In the genomic region with DNA sequence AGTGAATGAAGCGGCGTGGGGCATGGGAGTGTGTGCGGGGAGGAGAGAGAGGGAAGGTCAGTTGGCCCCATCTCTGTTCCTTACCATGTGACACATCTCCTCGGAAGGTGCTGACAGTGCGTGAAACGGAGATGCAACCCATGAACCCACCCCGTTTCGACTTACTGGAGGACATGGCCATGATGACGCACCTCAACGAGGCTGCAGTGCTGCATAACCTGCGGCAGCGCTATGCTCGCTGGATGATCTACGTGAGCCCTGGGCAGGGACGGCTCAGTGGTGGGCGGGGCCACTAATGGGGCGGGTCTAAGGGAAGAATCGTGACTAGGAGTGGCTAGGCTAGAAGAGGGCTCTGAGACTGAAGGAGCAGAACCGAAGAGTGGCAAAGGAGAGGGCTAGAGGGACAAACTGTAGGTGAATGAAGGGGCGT, we compare ENCODE assay signal across 8 mouse cellular contexts. TPM values are rescaled to one million over a fixed set of nuclear protein-coding genes. Genes with fewer than 3 reads are reported as not detected.
DNase-seq lines count a peak whose midpoint lies in the region; ATAC-seq lines count a peak whose summit lies in the region.

No protein-coding gene starts in this region.

- peak; percentile 90 for ATAC-seq in lung, embryonic 15.5 days (ENCODE audit: borderline replicate concordance, extremely low read depth, low FRiP score, low TSS enrichment)
- ATAC-seq in neural tube, embryonic 15.5 days (ENCODE audit: low FRiP score), result peak; percentile 86

- no peaks in the 10 kb centered on the region for H3K36me3 ChIP-seq in lung, embryonic 15.5 days
- H3K36me3 ChIP-seq in neural tube, embryonic 15.5 days, result no peaks in the 10 kb centered on the region

- WGBS in lung, embryonic 15.5 days, result 4% methylated on average over 20 of the region's 20 CpGs
- 5% methylated on average over 20 of the region's 20 CpGs for WGBS in neural tube, embryonic 15.5 days

- no peak overlapping the region for H3K9ac ChIP-seq in lung, embryonic 15.5 days
- H3K9ac ChIP-seq in neural tube, embryonic 15.5 days (replicated peaks), result peak overlapping the region; percentile 37; the same call in 1 of the 2 replicates

- H3K4me1 ChIP-seq in lung, embryonic 15.5 days, result peaks cover 9% of the 10 kb centered on the region; the same call in 1 of the 2 replicates
- peaks cover 10% of the 10 kb centered on the region; the same call in 1 of the 2 replicates for H3K4me1 ChIP-seq in neural tube, embryonic 15.5 days

- intact Hi-C loops in gastrocnemius, postnatal 14 days (cut with DNase I; ENCODE audit: low total_unique reads), result no loop called here

- no peak overlapping the region for H3K27ac ChIP-seq in lung, embryonic 15.5 days
- H3K27ac ChIP-seq in neural tube, embryonic 15.5 days (replicated peaks), result no peak overlapping the region

- H3K9me3 ChIP-seq in lung, embryonic 15.5 days, result no peaks in the 10 kb centered on the region
- H3K9me3 ChIP-seq in neural tube, embryonic 15.5 days (replicated peaks), result no peaks in the 10 kb centered on the region

- H3K4me3 ChIP-seq in lung, embryonic 15.5 days, result peak overlapping the region; percentile 22
- H3K4me3 ChIP-seq in neural tube, embryonic 15.5 days (replicated peaks), result peak overlapping the region; percentile 37

- peak overlapping the region; percentile 50 for H3K4me2 ChIP-seq in lung, embryonic 15.5 days
- H3K4me2 ChIP-seq in neural tube, embryonic 15.5 days, result peak overlapping the region; percentile 59

- DNase-seq in urinary bladder, adult 18-20 months (ENCODE audit: low spot score in 2 of 2), result peak; percentile 43 to 50
- no peak for DNase-seq in urinary bladder, postnatal 4 days (ENCODE audit: low spot score in 2 of 2)
- peak; percentile 80 to 82 for DNase-seq in cerebellum, postnatal 10 days
- peak; percentile 58 for DNase-seq in gastrocnemius, postnatal 14 days
- DNase-seq in kidney, adult 18-20 months, result peak; percentile 70
- DNase-seq in layer of hippocampus, adult 9-11 months, result no peak

- peaks cover 6% of the 10 kb centered on the region; the same call in 1 of the 2 replicates for H3K27me3 ChIP-seq in lung, embryonic 15.5 days
- H3K27me3 ChIP-seq in neural tube, embryonic 15.5 days (replicated peaks), result peaks cover 3% of the 10 kb centered on the region; the same call in 1 of the 2 replicates

RNA-seq across cellular contexts. Expression of gene Myh7b, which starts 2.3 kb away (rescaled TPM):
- 1 to 10 TPM; 1.4 to 2.0 TPM for total RNA-seq in gastrocnemius, postnatal 14 days (2021)
- polyA plus RNA-seq in lung, embryonic 15.5 days (2015; fragmentation: Nextera tagmentation; extraction: Ambion mirVana), result 0.85 and 1.1 TPM in 2 replicates
- polyA plus RNA-seq in neural tube, embryonic 15.5 days (2015; fragmentation: Nextera tagmentation; extraction: Ambion mirVana), result 1.0 and 1.9 TPM in 2 replicates

RNA-seq across cellular contexts. Expression of gene Gss, which starts 20.7 kb away (rescaled TPM):
- 1 to 10 TPM; 7.4 to 8.3 TPM for total RNA-seq in gastrocnemius, postnatal 14 days (2021)
- 26.5 and 29.8 TPM in 2 replicates for polyA plus RNA-seq in lung, embryonic 15.5 days (2015; fragmentation: Nextera tagmentation; extraction: Ambion mirVana)
- 15.9 and 21.7 TPM in 2 replicates for polyA plus RNA-seq in neural tube, embryonic 15.5 days (2015; fragmentation: Nextera tagmentation; extraction: Ambion mirVana)

Comparison
In these comparisons a context has a peak if more than half of its experiments do, and no peak if none do; other contexts are left out.
1. DNase-seq: peak in urinary bladder, adult 18-20 months (2 of 2), cerebellum, postnatal 10 days (2 of 2), gastrocnemius, postnatal 14 days (single experiment) and kidney, adult 18-20 months (single experiment); none in urinary bladder, postnatal 4 days (0 of 2) and layer of hippocampus, adult 9-11 months (single experiment).